Mouse (Mus musculus) thymus, postnatal 25 days (tissue): ENCODE measurements around the gene Gigyf2.
A peak's percentile ranks its signal among the peaks of the same experiment; 100 is the strongest.

ENCODE experiments used
- DNase-seq: peaks from one replicate; pipeline ENCODE4 v3.0.0; 2022

Gene Gigyf2

DNA sequence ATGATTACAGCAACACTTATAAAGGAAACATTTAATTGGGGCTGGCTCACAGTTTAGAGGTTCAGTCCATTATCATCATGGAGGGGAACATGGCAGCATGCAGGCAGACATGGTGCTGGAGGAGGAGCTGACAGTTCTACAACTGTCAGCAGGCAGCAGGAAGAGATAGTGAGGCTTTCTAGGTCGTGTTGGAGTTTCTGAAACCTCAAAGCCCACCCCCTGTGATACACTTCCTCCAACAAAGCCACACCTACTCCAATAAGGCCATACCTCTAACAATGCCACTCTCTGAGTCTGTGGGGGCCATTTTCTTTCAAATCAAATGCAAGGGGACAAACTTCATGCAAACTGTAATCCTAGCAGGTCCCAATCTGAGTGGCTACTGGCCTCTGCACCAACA lies 5.7 kb upstream of the Gigyf2 start:
- DNase-seq = no peak

DNA sequence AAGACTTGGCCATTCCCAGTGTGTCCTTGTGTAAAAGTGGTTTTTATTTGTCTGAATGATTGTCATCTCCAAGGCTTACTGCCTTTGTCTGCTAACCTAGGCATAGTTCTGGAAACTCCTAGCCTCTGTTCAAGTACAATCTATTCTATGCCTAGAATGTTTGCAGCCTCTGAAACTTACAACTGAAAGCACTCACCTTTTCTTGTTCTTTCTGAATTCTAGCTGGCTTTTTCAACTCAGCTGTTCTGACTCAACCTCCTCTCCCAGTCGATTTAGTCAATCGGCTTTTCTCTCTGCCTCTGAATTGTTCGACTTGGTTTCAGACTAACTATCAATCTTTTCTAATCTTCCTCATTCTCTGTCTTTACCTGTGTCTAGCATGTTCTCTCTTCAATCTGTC lies 4.0 kb upstream of the Gigyf2 start:
- DNase-seq = no peak

DNA sequence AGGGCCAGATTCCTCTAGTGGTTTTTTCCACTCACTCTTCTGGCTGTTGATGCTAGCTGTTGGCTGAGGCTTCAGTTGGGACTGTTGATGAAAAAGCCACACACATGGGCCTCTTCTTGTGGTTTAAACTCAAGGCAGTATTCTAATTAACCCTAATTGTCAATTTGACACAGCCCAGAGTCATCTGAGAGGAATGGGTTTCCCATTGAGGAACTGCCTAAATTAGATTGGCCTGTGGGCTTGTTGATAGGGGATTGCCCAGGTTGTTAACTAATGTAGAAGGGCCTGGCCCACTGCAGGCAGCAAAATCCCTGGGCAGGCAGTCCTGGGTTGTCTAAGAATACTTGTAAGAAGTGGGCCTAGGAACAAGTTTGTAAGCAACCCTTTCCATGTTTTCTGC lies 2.1 kb upstream of the Gigyf2 start:
- DNase-seq = no peak

DNA sequence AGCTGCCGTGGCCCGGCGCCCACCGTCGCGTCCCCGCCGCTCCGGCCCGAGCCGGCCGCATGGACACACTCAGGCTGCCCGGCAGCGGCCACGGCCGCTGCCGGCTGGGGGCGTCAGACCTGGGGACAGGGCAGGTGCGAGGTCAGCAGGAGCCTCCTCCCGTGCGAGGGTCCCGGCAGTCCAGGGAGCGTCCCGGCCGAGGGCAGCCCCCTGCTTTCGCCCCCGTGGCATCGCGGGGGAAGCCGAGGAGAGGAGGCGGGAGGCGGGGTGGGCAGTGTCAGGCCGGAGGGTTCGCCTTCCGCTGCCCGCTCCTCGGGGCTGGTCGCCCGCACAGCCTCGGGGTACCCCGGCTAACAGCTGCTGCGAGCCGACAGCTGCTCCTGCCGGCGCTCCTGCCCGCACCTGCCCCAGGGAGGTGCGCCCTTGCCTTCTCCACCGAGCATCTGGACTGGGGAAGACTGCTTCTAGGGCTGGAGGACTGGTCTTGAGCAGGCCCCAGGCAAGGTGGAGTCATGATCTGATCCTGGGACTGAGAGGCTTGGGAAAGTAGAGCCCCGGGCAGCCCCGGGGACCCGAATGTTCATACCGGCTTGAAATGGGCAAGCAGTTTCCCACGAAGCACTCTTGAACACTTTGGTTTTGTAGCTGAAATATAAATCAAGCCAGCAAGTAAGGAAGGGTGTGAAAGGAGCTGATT lies 515 bp downstream of the Gigyf2 start:
- DNase-seq = peak; percentile 57

DNA sequence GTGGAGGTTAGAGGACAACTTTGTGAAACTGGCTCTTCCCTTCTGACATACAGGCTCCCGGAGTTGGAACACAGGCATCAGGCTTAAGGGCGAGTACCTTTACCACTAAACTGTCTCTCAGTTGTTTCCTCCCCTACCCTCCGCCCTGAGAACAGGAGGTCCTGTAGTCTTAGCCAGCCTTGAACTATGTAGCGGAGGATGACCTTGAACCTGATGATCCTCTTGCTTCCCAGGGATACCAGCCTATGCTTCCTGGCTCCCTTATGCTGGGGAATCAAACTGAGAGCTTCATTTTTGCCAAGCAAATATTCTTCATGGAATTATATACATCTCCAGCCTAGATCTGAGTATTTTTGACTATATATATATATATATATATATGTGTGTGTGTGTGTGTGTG lies 5.0 kb downstream of the Gigyf2 start:
- DNase-seq = no peak

DNA sequence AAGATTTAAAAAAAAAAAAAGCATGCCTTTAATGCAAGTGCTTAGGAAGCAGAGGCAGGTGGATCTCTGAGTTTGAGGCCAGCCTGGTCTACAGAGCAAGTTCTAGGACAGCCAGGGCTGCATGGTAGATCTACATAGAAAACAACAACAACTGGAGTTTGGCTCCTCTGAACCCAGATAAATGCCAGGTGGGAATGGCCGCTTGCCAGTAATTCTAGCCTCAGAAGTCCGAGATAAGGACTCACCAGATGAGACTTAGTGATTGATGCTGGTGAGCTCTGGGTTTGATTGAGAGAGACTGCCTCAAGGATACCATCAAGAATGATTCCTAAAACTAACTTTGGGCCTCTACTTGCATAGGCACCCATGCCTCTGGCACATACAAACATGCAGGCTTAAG lies 23.8 kb downstream of the Gigyf2 start:
- no peak for DNase-seq

DNA sequence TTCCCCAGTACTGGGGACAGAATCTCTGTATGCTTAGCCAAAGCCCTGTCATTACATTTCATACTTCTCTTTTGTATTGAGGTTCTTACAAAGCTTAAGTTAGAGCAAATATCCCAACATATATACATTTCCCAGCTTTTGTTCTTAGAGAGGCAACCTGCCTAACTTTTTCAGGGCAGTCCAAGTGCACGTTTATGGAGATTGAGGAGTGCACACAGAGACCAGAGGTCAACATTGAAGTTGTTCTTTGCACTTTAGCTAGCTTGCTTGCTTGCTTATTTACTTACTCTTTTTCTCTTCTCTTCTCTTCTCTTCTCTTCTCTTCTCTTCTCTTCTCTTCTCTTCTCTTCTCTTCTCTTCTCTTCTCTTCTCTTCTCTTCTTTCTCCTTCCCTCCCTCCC lies 33.5 kb downstream of the Gigyf2 start:
- DNase-seq = no peak

DNA sequence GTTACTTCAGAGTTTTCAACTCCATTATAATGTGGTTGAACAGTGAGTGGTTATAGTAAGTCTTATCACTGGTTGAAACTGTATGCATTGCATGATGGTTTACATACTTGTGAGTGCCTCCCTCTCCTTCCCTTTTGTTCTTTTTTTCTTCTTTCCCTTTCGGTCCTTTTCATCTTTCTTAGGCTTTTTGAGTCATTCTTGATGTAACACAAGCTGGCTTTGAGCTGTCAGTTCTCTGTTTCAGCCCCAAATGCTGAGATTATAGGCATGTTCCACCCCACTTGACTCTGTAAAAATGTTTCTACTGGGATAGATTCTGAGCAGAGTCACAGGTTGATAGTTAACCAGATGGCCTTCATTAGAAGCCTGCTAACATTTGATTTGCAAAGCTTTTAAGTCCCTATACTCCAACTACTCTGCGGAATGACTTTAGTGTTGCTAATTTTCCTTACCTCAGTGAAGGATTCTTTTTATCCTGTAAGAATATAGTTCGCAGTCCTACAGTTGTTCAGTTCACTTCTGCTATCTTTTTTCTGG lies 51.3 kb downstream of the Gigyf2 start:
- DNase-seq = no peak

DNA sequence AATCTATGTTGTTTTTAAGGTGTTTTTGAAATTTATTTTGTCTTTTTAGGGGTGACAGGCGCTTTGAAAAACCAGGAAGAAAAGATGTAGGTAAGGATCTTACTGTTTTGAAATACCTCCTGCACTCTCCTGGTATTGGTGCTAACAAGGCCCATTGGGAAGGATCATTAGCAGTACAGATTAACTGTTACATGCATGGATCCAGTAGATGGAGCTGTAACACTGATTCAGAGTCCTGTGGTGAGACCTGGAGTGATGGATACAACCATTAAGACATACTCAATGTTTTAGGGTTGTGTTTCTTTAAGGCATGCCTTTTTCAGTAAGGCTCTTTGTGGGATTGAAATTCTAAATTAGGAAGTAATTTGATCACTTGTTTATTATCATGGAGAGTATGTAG lies 53.1 kb downstream of the Gigyf2 start:
- no peak for DNase-seq

DNA sequence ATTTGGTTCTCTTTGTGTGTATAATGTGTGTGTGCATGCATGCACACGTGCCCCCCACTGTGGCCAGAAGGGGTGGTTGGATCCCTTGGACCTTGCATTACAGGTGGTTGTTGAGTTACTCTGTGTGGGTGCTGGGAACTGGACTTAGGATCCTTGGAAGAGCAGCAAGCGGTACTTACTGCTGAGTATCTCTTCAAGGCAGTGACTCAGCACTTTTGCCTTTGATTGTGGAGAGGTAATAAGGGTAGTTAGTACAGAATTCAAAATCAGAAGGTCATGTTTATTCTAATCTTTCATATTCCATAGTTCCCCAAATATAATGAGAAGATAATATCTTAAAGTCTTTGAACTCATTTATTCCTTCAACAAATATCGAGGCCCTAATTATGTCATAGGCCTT lies 54.4 kb downstream of the Gigyf2 start:
- no peak for DNase-seq

DNA sequence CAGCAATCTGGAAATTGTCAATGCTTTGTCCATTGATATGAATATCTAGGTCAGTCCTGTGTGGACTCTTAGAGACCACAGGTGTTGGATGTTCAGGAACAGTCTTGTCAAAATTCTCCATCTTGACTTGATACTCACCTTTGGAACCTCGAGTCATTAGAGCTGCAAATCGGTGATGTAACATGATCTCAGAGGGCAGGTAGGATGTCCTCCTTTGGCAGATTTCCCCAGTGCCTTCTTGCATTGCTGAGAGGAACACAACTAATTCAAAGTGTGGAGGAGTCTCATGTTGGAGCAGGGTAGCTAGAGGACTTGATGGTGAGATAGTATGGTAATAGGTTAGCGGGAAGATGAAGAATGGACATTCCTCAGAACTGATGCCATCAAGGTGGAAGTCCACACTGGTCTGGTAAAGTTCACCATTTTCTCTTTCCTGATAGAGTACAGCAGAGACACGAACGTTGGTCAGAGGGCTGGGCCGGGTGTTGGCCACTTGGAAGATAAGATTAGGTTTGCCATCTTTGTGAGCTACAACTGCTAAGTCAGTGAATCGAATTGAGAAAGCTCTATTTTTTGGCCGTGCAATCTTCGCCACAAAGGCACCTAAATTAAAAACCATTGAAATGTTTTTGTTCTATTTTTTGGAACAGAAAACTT lies 59.8 kb downstream of the Gigyf2 start:
- DNase-seq = no peak

DNA sequence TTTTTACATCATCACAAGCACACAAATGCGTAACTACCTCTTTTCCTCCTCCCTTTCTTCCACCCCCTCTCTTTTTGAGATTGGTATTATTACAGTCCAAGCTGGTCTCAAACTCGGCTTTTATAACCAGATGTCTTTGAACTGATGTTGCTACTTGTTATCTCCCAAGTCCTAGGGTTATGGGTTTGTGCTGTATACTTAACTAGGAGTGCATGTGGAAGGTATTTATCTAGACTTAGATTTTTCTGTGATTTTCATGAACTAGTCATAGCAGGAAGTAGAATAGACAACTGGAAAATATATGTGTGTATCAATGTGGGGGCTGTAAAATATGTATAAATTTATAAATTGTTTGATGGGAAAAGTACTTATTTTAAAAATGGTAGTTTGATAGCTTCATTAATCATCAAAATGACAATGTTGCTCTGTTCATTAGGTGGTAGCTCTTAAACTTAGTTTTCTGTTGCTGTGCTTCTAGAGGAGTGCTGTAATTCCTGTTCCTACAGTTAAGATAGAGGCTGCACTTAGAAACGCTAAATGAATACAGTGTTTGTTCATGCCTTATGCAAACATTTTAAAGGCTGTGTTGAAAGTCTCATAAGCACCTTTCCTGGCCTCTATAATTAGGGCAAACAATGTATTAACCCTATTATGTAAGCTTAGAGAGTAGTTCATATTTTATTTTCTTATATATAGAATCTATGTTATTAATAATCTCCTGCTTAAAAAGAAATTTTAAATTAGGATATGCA lies 66.8 kb downstream of the Gigyf2 start:
- DNase-seq = no peak

DNA sequence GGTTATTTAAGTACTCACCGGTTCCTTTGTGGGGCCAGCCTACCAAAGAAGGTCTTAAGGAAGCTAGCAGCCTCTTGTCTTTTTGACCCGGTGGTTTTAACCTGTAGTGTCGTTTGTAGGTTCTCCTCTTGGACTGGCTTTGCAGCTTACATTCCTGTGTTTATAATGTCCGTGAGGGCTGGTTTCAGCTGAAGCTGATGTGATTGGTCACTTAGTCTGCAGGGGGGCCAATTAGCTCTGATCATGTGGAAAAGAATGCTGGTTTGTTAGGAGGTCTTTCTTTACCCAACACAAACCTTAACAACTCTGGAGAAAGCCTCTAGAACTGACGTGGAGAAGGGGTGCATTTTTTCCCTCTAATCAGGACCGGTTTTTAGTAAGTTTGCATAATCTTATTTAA lies 67.8 kb downstream of the Gigyf2 start, which contains the start of gene Kcnj13:
Gene Kcnj13, minus strand, starts transcription at position 136 of the 400 bp plus-strand sequence.
- DNase-seq = no peak

DNA sequence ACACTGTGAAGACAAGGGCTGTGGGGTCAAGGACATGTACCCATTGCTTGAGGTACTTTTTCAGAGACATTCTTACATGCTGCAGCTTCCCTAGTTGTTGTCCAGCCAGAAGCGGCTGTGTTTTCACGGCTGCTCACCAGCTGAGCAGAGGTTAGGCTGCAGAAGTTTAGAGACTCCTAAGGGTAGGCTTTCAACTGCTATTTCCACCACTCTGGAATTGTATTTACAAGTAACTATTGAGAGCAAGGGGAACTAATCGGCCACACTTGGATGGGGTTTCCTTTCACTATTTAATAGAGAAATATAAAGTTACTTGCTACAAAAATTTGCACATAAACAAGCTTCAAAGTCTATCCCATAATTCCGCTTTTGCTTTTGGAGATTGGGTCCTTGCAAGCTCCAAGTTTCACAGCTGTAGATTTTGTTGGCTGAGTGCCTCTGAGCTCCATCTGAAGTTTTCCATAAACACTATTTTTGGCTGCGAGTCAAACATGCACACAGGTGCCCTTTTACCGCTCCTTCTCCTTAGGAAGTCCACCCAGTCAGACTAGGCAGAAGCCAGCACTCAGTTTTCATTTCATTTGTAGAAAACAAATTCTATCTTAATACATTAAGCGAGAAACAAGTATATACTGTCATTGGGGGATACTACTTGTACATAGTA lies 70.3 kb downstream of the Gigyf2 start:
- no peak for DNase-seq

DNA sequence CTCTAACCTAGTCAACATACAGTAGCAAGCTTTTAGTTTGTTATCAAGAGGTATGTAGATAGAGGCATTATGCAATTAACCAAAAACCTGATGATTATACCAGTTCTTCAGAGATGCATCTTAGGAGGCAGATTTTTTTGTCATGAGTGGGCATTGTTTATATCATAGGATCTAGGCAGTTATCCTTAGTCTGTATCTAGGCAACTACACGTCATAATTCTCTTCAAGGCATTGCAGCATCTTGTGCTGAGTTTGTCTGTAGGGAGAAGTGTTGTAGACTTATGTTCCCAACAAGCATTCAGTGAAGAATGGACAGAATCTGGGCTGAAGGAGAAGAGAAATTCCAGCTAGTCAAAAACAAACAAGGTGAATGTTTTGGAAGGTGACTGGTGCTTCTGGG lies 77.9 kb downstream of the Gigyf2 start:
- no peak for DNase-seq

DNA sequence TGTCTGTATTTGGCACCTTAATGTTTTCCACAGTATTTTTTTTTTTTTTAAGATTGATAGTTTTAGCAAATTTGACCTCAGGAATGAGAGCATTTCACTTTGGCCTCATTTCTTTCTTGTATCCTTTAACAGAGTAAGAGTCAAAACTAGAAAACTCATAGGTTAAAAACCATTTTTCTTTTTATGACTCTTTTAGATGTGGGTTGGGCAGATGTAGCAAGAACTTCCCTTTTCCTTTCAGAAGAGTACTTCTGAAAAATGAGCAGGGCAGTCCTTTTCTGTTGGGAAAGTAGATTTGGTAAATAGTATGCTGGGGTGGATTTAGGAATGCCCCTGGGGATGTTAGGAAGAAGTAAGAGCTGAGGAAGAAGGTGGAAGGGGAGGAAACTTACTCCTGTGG lies 79.2 kb downstream of the Gigyf2 start:
- no peak for DNase-seq

DNA sequence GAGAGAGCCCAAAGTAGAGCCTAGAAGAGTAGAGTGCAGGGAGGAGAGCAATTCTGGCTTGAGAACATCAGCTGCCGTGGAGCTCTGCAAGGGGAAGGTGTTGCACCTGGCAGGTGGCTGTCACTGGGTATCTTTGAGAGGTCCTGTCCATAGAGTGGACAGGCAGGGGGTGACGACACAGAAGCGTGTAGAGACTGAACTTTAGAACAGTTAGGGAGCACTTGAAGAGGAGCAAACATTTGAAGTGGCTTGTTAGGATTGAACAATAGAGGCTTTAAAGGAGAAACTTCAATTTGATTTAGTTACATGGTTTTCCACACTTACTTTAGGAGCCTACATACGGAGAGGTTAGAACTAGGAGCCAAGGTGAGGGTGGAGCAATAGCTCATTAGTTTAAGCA lies 82.6 kb downstream of the Gigyf2 start:
- no peak for DNase-seq

DNA sequence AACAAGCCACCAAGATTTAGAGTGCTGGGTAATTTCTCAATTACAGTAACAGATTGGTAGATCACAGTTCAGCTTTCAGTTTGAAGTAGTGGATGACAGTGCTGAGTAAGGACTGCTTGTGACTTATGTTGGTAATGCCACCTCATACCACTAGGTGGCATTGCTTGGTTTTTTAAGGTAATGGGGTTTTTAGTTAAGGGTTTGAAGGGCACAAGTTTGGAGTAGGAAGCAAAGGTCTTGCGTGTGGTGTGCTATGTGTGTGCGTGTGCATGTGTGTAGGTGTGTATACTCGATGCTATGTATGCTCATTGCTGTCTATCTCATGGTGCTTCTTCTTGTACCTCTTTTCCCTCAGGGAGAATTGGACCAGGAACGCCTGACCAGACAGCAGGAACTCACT lies 91.9 kb downstream of the Gigyf2 start:
- DNase-seq = peak; percentile 33

DNA sequence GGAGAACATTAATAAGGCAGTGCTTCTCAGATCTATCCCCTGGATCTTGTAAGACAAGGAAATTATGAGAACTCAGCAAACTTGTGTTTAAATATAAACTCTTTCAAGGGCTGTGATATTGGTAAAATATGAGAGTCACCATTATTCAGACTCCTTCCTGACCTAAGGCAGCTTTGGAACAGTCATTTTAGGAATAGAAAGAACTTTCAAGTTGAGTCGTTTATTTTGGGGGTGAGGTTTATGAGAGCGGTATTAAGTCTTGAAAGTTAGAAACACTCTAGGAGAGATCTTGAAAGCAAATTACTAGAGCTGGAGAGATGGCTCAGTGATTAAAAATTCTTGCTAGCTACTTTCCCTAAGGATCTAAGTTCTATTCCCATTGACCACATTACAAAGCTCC lies 108.3 kb downstream of the Gigyf2 start:
- no peak for DNase-seq

DNA sequence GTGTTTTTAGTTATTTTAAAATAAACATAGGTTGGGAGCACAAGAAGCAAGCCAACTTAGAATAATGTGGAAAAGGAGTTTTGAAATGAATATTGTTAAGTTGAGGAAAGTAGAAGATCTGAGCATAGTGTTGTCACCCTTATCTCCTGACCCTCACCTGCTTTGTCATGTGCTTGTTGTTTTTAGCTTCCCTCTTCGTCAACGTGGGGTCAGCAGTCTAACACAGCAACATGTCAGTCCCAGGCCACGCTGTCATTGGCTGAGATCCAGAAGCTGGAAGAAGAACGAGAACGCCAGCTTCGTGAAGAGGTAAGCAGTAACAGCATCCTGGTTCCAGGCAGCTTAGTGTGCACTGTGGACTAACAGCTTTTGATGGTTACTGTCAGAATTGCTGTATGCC lies 109.8 kb downstream of the Gigyf2 start:
- no peak for DNase-seq

DNA sequence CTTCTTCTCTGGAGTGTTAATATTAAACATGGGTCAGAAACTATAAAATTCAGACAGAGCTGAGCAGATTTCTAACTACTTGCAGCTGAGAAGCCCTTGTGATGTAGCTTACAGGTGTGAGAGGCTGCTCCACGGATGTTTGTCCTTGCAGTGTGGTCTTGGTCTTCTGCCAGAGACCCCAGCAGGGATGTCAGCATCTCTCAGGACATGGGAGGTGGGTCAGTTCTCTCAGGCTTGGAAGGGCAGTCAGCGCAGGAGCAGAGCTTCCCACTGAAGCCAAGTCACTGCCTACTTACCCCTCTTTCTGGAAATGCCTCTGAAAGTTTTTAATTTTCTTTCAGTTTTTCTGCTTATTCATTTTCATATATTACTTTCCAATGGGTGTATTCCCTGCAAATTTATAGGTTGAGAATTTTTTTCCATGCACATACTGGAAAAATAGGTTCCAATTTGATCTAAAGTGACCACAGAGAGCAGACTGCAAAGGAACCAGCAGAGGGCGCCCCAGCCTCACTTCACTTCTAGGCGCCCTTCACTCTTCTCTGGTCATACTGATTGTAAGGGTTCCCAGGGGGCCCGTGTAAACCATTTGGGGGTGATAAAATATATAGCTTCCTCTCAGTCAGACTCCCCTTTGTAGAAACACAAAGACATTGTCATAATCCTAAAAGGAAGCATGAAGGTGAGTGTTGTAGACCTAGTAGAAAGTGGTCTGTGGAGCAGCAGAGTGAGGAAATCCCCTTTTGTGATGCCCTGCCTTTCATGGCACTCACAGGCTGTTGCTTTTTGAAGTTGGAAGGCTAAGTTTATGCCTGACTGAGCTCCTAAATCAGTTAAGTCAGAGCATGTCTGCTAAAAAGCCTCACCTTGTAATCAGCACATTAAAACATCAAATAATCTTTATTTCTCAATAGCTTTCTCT lies 120.6 kb downstream of the Gigyf2 start:
- peak; percentile 58 for DNase-seq

DNA sequence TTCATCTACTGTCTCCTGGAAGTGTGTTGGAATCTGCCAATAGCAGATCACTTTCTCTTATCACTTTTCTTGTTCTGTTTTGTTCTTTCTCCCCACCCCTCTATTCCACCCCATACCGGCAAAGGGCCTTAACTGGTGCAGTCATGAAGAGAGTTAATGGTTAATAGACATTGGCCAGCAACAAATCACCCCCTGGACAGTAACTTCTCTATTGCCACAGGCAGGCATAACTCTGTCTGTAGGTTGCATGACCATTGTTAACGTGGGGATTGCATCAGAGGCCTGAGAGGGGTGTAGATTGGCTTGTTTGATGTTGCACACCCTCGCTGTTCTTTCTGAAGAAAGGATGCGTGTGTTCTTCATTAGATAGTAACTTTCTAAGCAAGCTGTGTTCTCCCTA lies 122.6 kb downstream of the Gigyf2 start:
- no peak for DNase-seq
